Mouse (Mus musculus): ENCODE results near the gene Olfr1255.

Olfr1255 gene

GRCm38 (mm10) chr2:89811751-89812150 is at the start of gene Olfr1255:
Olfr1255 (plus strand) TSS chr2:89812051.
- no peak for DNase-seq (ENCODE audit: low spot score)

- no peak for DNase-seq (ENCODE audit: low spot score)
Observed at GRCm38 (mm10) chr2:89793519-89793918, 18.3 kb upstream of the Olfr1255 start, which contains the start of gene Olfr1254. Olfr1254 (minus strand) TSS chr2:89793619.

GRCm38 (mm10) chr2:89799583-89799982 is 12.3 kb upstream of the Olfr1255 start:
- no peak for DNase-seq (ENCODE audit: low spot score)

GRCm38 (mm10) chr2:89810751-89811150 is 1.1 kb upstream of the Olfr1255 start:
- DNase-seq (ENCODE audit: low spot score) = no peak

GRCm38 (mm10) chr2:89820216-89820615 is 8.4 kb downstream of the Olfr1255 start:
- no peak for DNase-seq (ENCODE audit: low spot score)

- no peak for DNase-seq (ENCODE audit: low spot score)
Observed at GRCm38 (mm10) chr2:89841455-89841854, 29.6 kb downstream of the Olfr1255 start, which contains the start of gene Olfr1256. Olfr1256 (minus strand) TSS chr2:89841555.

- no peak for DNase-seq (ENCODE audit: low spot score)
Observed at GRCm38 (mm10) chr2:89848105-89848504, 36.3 kb downstream of the Olfr1255 start, which contains the start of gene Olfr48. Olfr48 (minus strand) TSS chr2:89848205.

- no peak for DNase-seq (ENCODE audit: low spot score)
Observed at GRCm38 (mm10) chr2:89849230-89849629, 37.4 kb downstream of the Olfr1255 start.

Data from ovary, adult 18-20 months (tissue).